In genomic region chr17:79887926-79888325, GRCm38 (mm10) we compare ENCODE assay signal across 22 mouse cellular contexts.
"Had no signal": no experiment of that assay in that cellular context is flagged by ENCODE, and none has a peak within 500 bp of the region (broad histone marks: within the 10 kb centered on the region; RNA-seq: fewer than 3 reads in every experiment).

No protein-coding gene starts in this region.

- H3K4me1 ChIP-seq: stomach, embryonic 15.5 days had no signal

- H3K27me3 ChIP-seq: liver, embryonic 13.5 days; liver, embryonic 15.5 days; midbrain, embryonic 13.5 days; neural tube, embryonic 13.5 days; neural tube, embryonic 15.5 days; stomach, embryonic 15.5 days had no signal

- H3K36me3 ChIP-seq: liver, embryonic 13.5 days; liver, embryonic 15.5 days; midbrain, embryonic 13.5 days; neural tube, embryonic 13.5 days; neural tube, embryonic 15.5 days; stomach, embryonic 15.5 days had no signal

- H3K4me2 ChIP-seq: liver, embryonic 13.5 days; liver, embryonic 15.5 days; lung, embryonic 14.5 days; midbrain, embryonic 11.5 days; midbrain, embryonic 13.5 days; neural tube, embryonic 13.5 days; neural tube, embryonic 15.5 days; stomach, embryonic 15.5 days had no signal

- H3K4me3 ChIP-seq: liver, embryonic 13.5 days; liver, embryonic 15.5 days; midbrain, embryonic 13.5 days; myocyte; neural tube, embryonic 13.5 days; neural tube, embryonic 15.5 days; stomach, embryonic 15.5 days had no signal

- DNase-seq: liver, embryonic 13.5 days; liver, postnatal 0 days; lung, embryonic 14.5 days; lung, postnatal 10 days; lung, postnatal 4 days; retina, postnatal 1 day; right cerebral cortex, adult 18-20 months; right cerebral cortex, postnatal 25 days; right cerebral cortex, postnatal 4 days; spleen, adult 18-20 months; thymus, adult 18-20 months; thymus, postnatal 14 days; thymus, postnatal 36 days had no signal

- H3K27ac ChIP-seq: liver, embryonic 13.5 days; liver, embryonic 15.5 days; midbrain, embryonic 13.5 days; neural tube, embryonic 13.5 days; stomach, embryonic 15.5 days; stomach, postnatal 0 days had no signal

- H3K9ac ChIP-seq: liver, embryonic 13.5 days; liver, embryonic 15.5 days; liver, postnatal 0 days; lung, embryonic 14.5 days; neural tube, embryonic 13.5 days; neural tube, embryonic 15.5 days; stomach, embryonic 15.5 days had no signal

- H3K9me3 ChIP-seq: liver, embryonic 13.5 days; liver, embryonic 15.5 days; midbrain, embryonic 13.5 days; neural tube, embryonic 13.5 days; neural tube, embryonic 15.5 days; stomach, embryonic 15.5 days had no signal

- ATAC-seq: liver, postnatal 0 days; midbrain, embryonic 13.5 days; midbrain, embryonic 16.5 days had no signal
